Mouse (Mus musculus) forebrain, embryonic 16.5 days (tissue): Measurements from ENCODE around the gene Gm2663. TPM values are rescaled to one million over a fixed set of nuclear protein-coding genes. Genes with fewer than 3 reads are reported as not detected.
"Not testable (repeated sequence)": the region's sequence is repeated elsewhere in the genome, so short reads cannot be mapped to it uniquely, and the experiment has no call there.

Source experiments
- ATAC-seq: fragments of 200-750 bp; cut with Nextera tagmentation; 2 replicates; pipeline ENCODE4 v1.8.0; 2017; ENCODE audit warnings: mild to moderate bottlenecking, moderate library complexity
- H3K27ac ChIP-seq: fragments of 300-500 bp; sonication (generic); 2 replicates; pipeline ENCODE4 v1.5.1; 2014; ENCODE audit warnings: low read length, control low read depth
- H3K27me3 ChIP-seq: fragments of 300-500 bp; sonication (generic); replicated peaks from 2 replicates; pipeline ENCODE4 v1.6.1; 2014; ENCODE audit warnings: low read length; ENCODE audit not compliant: control insufficient read depth, insufficient read depth
- H3K36me3 ChIP-seq: fragments of 300-500 bp; sonication (generic); 2 replicates; pipeline ENCODE4 v1.6.1; 2014; ENCODE audit not compliant: control insufficient read depth, insufficient read depth
- H3K4me1 ChIP-seq: fragments of 300-500 bp; sonication (generic); replicated peaks from 2 replicates; pipeline ENCODE4 v1.6.1; 2014; ENCODE audit warnings: low read length; ENCODE audit not compliant: control insufficient read depth, insufficient read depth
- H3K4me2 ChIP-seq: fragments of 300-500 bp; sonication (generic); 2 replicates; pipeline ENCODE4 v1.6.1; 2014; ENCODE audit warnings: mild to moderate bottlenecking, low read length, control low read depth
- H3K4me3 ChIP-seq: fragments of 300-500 bp; sonication (generic); replicated peaks from 2 replicates; pipeline ENCODE4 v1.5.1; 2014; ENCODE audit warnings: mild to moderate bottlenecking, low read length, control low read depth
- H3K9ac ChIP-seq: fragments of 300-500 bp; sonication (generic); replicated peaks from 2 replicates; pipeline ENCODE4 v1.6.1; 2014; ENCODE audit warnings: low read depth, low read length, control low read depth
- H3K9me3 ChIP-seq: fragments of 300-500 bp; sonication (generic); 2 replicates; pipeline ENCODE4 v1.6.1; 2016; ENCODE audit warnings: low read length; ENCODE audit not compliant: control insufficient read depth
- WGBS: fragments of 180-500 bp; shearing (Covaris S2); extraction: QIAGEN DNeasy Blood & Tissue Kit; methylation state at CpG from one replicate; pipeline ENCODE4 v1.1.7; 2014; 5-methylcytosine and 5-hydroxymethylcytosine counted together
- polyA plus RNA-seq: library from polyadenylated mRNA; unstranded; fragments of >200 nt; fragmentation: Nextera tagmentation; extraction: Ambion mirVana; gene quantifications from 2 replicates; pipeline ENCODE4 v1.2.1, GENCODE M21; 2015

The Gm2663 gene
- not detected in 2 replicates for polyA plus RNA-seq

GRCm38 (mm10) chr6:40999379-40999778 lies at the start of gene Gm2663:
Gene Gm2663 (minus strand): TSS chr6:40999479.
- not testable (repeated sequence) for H3K9ac ChIP-seq, H3K9me3 ChIP-seq, ATAC-seq, H3K4me2 ChIP-seq, H3K27ac ChIP-seq, H3K4me1 ChIP-seq, H3K27me3 ChIP-seq, H3K36me3 ChIP-seq, H3K4me3 ChIP-seq

GRCm38 (mm10) chr6:41048602-41049001 lies 49.3 kb upstream of the Gm2663 start:
- no peak overlapping the region for H3K4me2 ChIP-seq
- WGBS: 74% methylated on average over 1 of the region's 1 CpGs
- no peaks in the 10 kb centered on the region for H3K27me3 ChIP-seq
- no peaks in the 10 kb centered on the region for H3K9me3 ChIP-seq
- H3K4me1 ChIP-seq: no peaks in the 10 kb centered on the region
- no peak overlapping the region for H3K4me3 ChIP-seq
- no peak for ATAC-seq
- H3K9ac ChIP-seq: no peak overlapping the region
- no peaks in the 10 kb centered on the region for H3K36me3 ChIP-seq
- no peak overlapping the region for H3K27ac ChIP-seq

DNA sequence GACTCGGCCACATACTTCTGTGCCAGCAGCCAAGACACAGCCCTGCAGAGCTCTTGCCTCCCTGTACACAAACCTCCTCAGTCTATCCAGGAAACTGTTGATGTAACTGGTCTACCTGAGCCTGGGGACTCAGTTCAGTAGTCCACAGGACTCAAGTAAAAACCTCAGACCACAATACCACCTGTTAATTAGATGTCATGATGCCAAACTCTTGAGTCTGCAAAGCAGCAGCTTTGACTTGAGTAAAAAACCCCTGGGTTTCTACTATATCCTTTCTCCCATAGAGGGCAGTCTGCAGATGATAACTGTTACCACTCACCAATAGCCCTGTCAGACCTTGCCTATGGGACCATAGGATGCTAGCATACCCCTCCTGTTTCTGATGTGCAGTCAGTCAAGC lies 48.7 kb upstream of the Gm2663 start:
- 72% methylated on average over 1 of the region's 1 CpGs for WGBS
- no peak for ATAC-seq
- Histone ChIP-seq H3K27me3 (no peaks in the 10 kb centered on the region), H3K27ac (no peak overlapping the region), H3K4me1 (no peaks in the 10 kb centered on the region), H3K9ac (no peak overlapping the region), H3K4me2 (no peak overlapping the region), H3K36me3 (no peaks in the 10 kb centered on the region), H3K4me3 (no peak overlapping the region), H3K9me3 (no peaks in the 10 kb centered on the region)

- no peaks in the 10 kb centered on the region for H3K27me3 ChIP-seq
- no peak overlapping the region for H3K4me3 ChIP-seq
- no peaks in the 10 kb centered on the region for H3K36me3 ChIP-seq
- no peak overlapping the region for H3K4me2 ChIP-seq
- no peak for ATAC-seq
- H3K4me1 ChIP-seq: no peaks in the 10 kb centered on the region
- H3K9ac ChIP-seq: no peak overlapping the region
- WGBS: 91% methylated on average over 1 of the region's 1 CpGs
- H3K9me3 ChIP-seq: no peaks in the 10 kb centered on the region
- no peak overlapping the region for H3K27ac ChIP-seq
Measured at GRCm38 (mm10) chr6:41047202-41047601, 47.9 kb upstream of the Gm2663 start.

GRCm38 (mm10) chr6:41046553-41046952 lies 47.3 kb upstream of the Gm2663 start:
- no peak overlapping the region for H3K4me3 ChIP-seq
- H3K9ac ChIP-seq: no peak overlapping the region
- H3K9me3 ChIP-seq: no peaks in the 10 kb centered on the region
- ATAC-seq: no peak
- no peaks in the 10 kb centered on the region for H3K36me3 ChIP-seq
- no peaks in the 10 kb centered on the region for H3K4me1 ChIP-seq
- H3K4me2 ChIP-seq: no peak overlapping the region
- H3K27me3 ChIP-seq: no peaks in the 10 kb centered on the region
- WGBS: 68% methylated on average over 2 of the region's 2 CpGs
- H3K27ac ChIP-seq: no peak overlapping the region

GRCm38 (mm10) chr6:41044753-41045152 lies 45.5 kb upstream of the Gm2663 start:
- Histone ChIP-seq H3K4me2 (no peak overlapping the region), H3K4me1 (no peaks in the 10 kb centered on the region), H3K9ac (no peak overlapping the region), H3K4me3 (no peak overlapping the region), H3K27ac (no peak overlapping the region), H3K36me3 (no peaks in the 10 kb centered on the region), H3K9me3 (no peaks in the 10 kb centered on the region), H3K27me3 (no peaks in the 10 kb centered on the region)
- ATAC-seq: no peak
- WGBS: 93% methylated on average over 1 of the region's 1 CpGs

DNA sequence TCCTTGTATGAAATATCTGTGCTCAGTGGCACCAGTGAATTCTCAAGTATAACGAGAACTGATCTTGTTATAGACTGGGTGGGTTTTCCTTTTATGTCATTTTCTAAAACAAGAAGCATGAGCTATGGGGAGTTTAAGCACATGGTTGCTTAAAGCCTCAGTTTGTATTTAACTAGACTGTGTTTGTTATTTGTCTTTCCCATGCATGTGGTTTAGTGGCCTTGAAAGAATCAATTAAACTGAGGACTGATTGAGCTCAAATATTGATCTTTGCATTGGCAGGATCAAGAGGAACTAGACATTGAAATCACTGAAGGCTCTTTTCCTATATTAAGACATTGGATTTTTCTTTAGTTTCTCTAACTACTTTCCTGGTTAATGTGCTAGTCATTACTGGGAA lies 45.0 kb upstream of the Gm2663 start:
- no peaks in the 10 kb centered on the region for H3K36me3 ChIP-seq
- ATAC-seq: no peak
- no peak overlapping the region for H3K9ac ChIP-seq
- no peak overlapping the region for H3K4me3 ChIP-seq
- H3K9me3 ChIP-seq: no peaks in the 10 kb centered on the region
- WGBS: 80% methylated on average over 1 of the region's 1 CpGs
- no peaks in the 10 kb centered on the region for H3K4me1 ChIP-seq
- H3K4me2 ChIP-seq: no peak overlapping the region
- H3K27ac ChIP-seq: no peak overlapping the region
- H3K27me3 ChIP-seq: no peaks in the 10 kb centered on the region

DNA sequence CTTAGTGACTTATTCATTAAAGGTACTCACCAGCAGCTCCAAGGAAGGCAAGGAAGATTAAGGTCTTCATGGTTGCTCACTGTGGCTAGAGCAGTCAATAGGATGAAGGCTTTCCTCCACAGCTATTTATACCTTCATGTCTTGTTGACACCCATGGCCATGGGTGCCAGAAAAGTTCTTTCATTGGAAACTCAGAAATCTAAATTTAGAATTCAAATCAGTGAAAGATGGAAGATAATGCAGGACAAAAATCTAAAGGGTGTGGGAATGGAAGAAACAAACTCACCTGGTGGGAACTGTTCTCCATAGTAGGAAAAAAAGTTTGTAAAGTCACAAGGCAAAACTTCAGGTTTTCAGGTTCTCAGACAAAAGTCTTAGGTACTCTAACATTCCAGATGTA lies 36.1 kb upstream of the Gm2663 start, which contains the start of gene 2210010C04Rik:
Gene 2210010C04Rik (minus strand): TSS at position 101 of the 400 bp plus-strand sequence.
- Histone ChIP-seq H3K36me3 (no peaks in the 10 kb centered on the region), H3K9ac (no peak within 1 kb of the TSS), H3K4me3 (no peak within 1 kb of the TSS), H3K27ac (no peak within 1 kb of the TSS), H3K4me1 (no peaks in the 10 kb centered on the region), H3K27me3 (no peaks in the 10 kb centered on the region), H3K9me3 (no peaks in the 10 kb centered on the region), H3K4me2 (no peak within 1 kb of the TSS)
- no peak for ATAC-seq

DNA sequence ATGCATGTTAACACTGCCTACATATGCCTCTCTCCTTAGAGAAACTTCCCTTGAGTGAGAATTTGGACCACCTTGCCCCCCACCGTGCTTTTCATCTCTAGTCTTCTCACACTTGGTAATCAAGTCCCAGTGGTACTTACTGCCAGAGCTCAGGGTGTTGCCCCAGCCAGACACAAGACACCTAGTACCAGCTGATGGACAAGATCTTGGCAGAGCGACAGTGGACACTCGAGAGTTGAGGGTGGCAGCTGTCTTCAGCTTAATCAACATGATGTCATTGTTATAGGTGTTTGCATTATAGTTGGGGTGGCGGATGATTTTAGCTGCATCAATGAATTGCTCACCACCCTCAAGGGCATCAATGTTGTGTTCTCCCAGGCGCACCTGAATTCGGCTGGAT lies 33.5 kb upstream of the Gm2663 start:
- Histone ChIP-seq H3K9ac (no peak overlapping the region), H3K4me3 (no peak overlapping the region), H3K27me3 (no peaks in the 10 kb centered on the region), H3K36me3 (no peaks in the 10 kb centered on the region), H3K27ac (no peak overlapping the region), H3K4me1 (no peaks in the 10 kb centered on the region), H3K9me3 (no peaks in the 10 kb centered on the region), H3K4me2 (no peak overlapping the region)
- 87% methylated on average over 6 of the region's 6 CpGs for WGBS
- no peak for ATAC-seq

DNA sequence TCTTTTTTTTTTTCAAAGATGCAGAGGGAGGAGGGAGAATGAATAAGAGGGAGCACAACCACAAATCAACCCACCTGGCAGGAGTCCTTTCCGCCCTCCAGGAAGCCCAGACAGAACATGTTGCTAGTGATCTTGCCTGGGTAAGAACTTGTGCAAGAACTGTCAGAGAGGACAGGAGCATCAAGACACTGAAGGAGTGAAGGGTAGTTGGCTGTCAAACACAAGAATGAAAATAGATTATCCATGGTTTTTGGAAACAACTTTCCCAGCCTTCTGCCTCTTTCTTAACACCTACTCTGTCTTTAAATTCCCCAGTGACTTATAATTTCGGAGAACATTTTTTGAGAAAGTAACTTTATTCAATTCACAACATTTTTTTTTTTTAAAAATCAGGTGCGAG lies 33.0 kb upstream of the Gm2663 start:
- WGBS: 85% methylated on average over 3 of the region's 3 CpGs
- Histone ChIP-seq H3K27me3 (no peaks in the 10 kb centered on the region), H3K4me2 (no peak overlapping the region), H3K9ac (no peak overlapping the region), H3K27ac (no peak overlapping the region), H3K36me3 (no peaks in the 10 kb centered on the region), H3K9me3 (no peaks in the 10 kb centered on the region), H3K4me1 (no peaks in the 10 kb centered on the region), H3K4me3 (no peak overlapping the region)
- no peak for ATAC-seq
